Mouse (Mus musculus): ENCODE results near the gene Hpse. TPM values are rescaled to one million over a fixed set of nuclear protein-coding genes. Genes with fewer than 3 reads are reported as not detected.

Gene Hpse
- polyA plus RNA-seq, 1 experiment from 2014 or later = 2.9 TPM

GRCm38 (mm10) chr5:100635908-100636307 is 83.6 kb downstream of the Hpse start:
- H3K9me3 ChIP-seq (ENCODE audit: control insufficient read depth, low read length) = no peaks in the 10 kb centered on the region
- peaks cover 13% of the 10 kb centered on the region for H3K4me1 ChIP-seq (ENCODE audit: control insufficient read depth, insufficient read depth, low read length)
- H3K4me3 ChIP-seq (ENCODE audit: low read length) = no peak overlapping the region
- no peak overlapping the region for H3K4me2 ChIP-seq (ENCODE audit: low read depth, low read length)
- H3K27me3 ChIP-seq (replicated peaks; ENCODE audit: control insufficient read depth, insufficient read depth, low read length) = no peaks in the 10 kb centered on the region
- no peak overlapping the region for H3K9ac ChIP-seq (ENCODE audit: low read depth, low read length)
- WGBS = 87% methylated on average over 4 of the region's 4 CpGs
- ATAC-seq = no peak
- H3K27ac ChIP-seq (ENCODE audit: low read length) = no peak overlapping the region
- H3K36me3 ChIP-seq (ENCODE audit: control insufficient read depth, insufficient read depth, low read length) = no peaks in the 10 kb centered on the region

- Histone ChIP-seq H3K9ac (ENCODE audit: low read depth, low read length) (no peak overlapping the region), H3K27ac (ENCODE audit: low read length) (no peak overlapping the region), H3K36me3 (ENCODE audit: control insufficient read depth, insufficient read depth, low read length) (no peaks in the 10 kb centered on the region), H3K27me3 (replicated peaks; ENCODE audit: control insufficient read depth, insufficient read depth, low read length) (no peaks in the 10 kb centered on the region), H3K4me1 (ENCODE audit: control insufficient read depth, insufficient read depth, low read length) (peaks cover 13% of the 10 kb centered on the region), H3K4me2 (ENCODE audit: low read depth, low read length) (no peak overlapping the region), H3K9me3 (ENCODE audit: control insufficient read depth, low read length) (no peaks in the 10 kb centered on the region), H3K4me3 (ENCODE audit: low read length) (no peak overlapping the region)
- ATAC-seq = no peak
- 86% methylated on average over 8 of the region's 8 CpGs for WGBS
These were observed 84.5 kb downstream of the Hpse start for GRCm38 (mm10) chr5:100634885-100635478.

GRCm38 (mm10) chr5:100632540-100633129 is 86.9 kb downstream of the Hpse start:
- peak; percentile 95 for ATAC-seq
- Histone ChIP-seq H3K36me3 (ENCODE audit: control insufficient read depth, insufficient read depth, low read length) (no peaks in the 10 kb centered on the region), H3K4me1 (ENCODE audit: control insufficient read depth, insufficient read depth, low read length) (peaks cover 10% of the 10 kb centered on the region), H3K9me3 (ENCODE audit: control insufficient read depth, low read length) (no peaks in the 10 kb centered on the region), H3K4me2 (ENCODE audit: low read depth, low read length) (no peak overlapping the region), H3K4me3 (ENCODE audit: low read length) (no peak overlapping the region), H3K27me3 (replicated peaks; ENCODE audit: control insufficient read depth, insufficient read depth, low read length) (no peaks in the 10 kb centered on the region), H3K9ac (ENCODE audit: low read depth, low read length) (no peak overlapping the region), H3K27ac (ENCODE audit: low read length) (peak overlapping the region; percentile 81)
- WGBS = 61% methylated on average over 8 of the region's 8 CpGs

Other genes starting within 250 kb of the Hpse start
- 10.2 and 10.7 TPM in 2 replicates for gene Lin54, start 219.1 kb downstream of the Hpse start, polyA plus RNA-seq (2015; fragmentation: Nextera tagmentation; extraction: Ambion mirVana)
- gene Cops4, start 201.4 kb downstream of the Hpse start, polyA plus RNA-seq (2015; fragmentation: Nextera tagmentation; extraction: Ambion mirVana) = 151 and 164 TPM in 2 replicates
- 438 and 445 TPM in 2 replicates for gene Plac8, start 147.5 kb downstream of the Hpse start, polyA plus RNA-seq (2015; fragmentation: Nextera tagmentation; extraction: Ambion mirVana)
- 59.3 and 60.2 TPM in 2 replicates for gene Coq2, start 44.6 kb downstream of the Hpse start, polyA plus RNA-seq (2015; fragmentation: Nextera tagmentation; extraction: Ambion mirVana)
- 11.6 and 13.9 TPM in 2 replicates for gene Helq, start 78.9 kb upstream of the Hpse start, polyA plus RNA-seq (2015; fragmentation: Nextera tagmentation; extraction: Ambion mirVana)
- gene Mrps18c, start 78.9 kb upstream of the Hpse start, polyA plus RNA-seq (2015; fragmentation: Nextera tagmentation; extraction: Ambion mirVana) = 152 and 155 TPM in 2 replicates
- 24.1 and 27.5 TPM in 2 replicates for gene Abraxas1, start 101.2 kb upstream of the Hpse start, polyA plus RNA-seq (2015; fragmentation: Nextera tagmentation; extraction: Ambion mirVana)
- gene Gpat3, start 126.0 kb upstream of the Hpse start, polyA plus RNA-seq (2015; fragmentation: Nextera tagmentation; extraction: Ambion mirVana) = 20.5 and 25.2 TPM in 2 replicates